8 mouse cellular contexts compared by ENCODE assay signal in genomic region chr2:119971837-119972536, GRCm38 (mm10). TPM values are rescaled to one million over a fixed set of nuclear protein-coding genes. Genes with fewer than 3 reads are reported as not detected.
DNase-seq lines count a peak whose midpoint lies in the region; ATAC-seq lines count a peak whose summit lies in the region.

No protein-coding gene starts in this region.

- WGBS in heart, embryonic 10.5 days = 3% methylated on average over 32 of the region's 32 CpGs
- WGBS in kidney, embryonic 15.5 days = 2% methylated on average over 32 of the region's 32 CpGs

- no peaks in the 10 kb centered on the region for H3K36me3 ChIP-seq in heart, embryonic 10.5 days
- H3K36me3 ChIP-seq in kidney, embryonic 15.5 days = 0 out of 2 replicates have a peak, but pooled peaks cover 5% of the 10 kb centered on the region

- peak overlapping the region; percentile 63 for H3K4me2 ChIP-seq in kidney, embryonic 15.5 days

- H3K9me3 ChIP-seq in heart, embryonic 10.5 days = no peaks in the 10 kb centered on the region
- H3K9me3 ChIP-seq in kidney, embryonic 15.5 days (replicated peaks) = no peaks in the 10 kb centered on the region

- peak overlapping the region; percentile 68 for H3K4me3 ChIP-seq in heart, embryonic 10.5 days
- peak overlapping the region; percentile 71 for H3K4me3 ChIP-seq in kidney, embryonic 15.5 days (replicated peaks)

- ATAC-seq in erythroblast, adult 5-6 weeks (replicated peaks; ENCODE audit: low FRiP score, poor library complexity, severe bottlenecking) = peak; percentile 98
- peak; percentile 99 for ATAC-seq in kidney, embryonic 15.5 days (replicated peaks; ENCODE audit: low FRiP score)
- ATAC-seq in monocyte, adult 5-6 weeks (replicated peaks; ENCODE audit: insufficient number of reproducible peaks, low FRiP score, low TSS enrichment, poor library complexity, severe bottlenecking) = peak; percentile 100

- peak overlapping the region; percentile 84 for H3K27ac ChIP-seq in heart, embryonic 10.5 days
- H3K27ac ChIP-seq in kidney, embryonic 15.5 days = peak overlapping the region; percentile 77

- DNase-seq in B cell, adult 2 months = peak; percentile 95 to 97
- DNase-seq in brain, adult 2 months (ENCODE audit: low read depth, low spot score) = peak; percentile 99
- DNase-seq in heart, embryonic 10.5 days (ENCODE audit: low spot score) = peak; percentile 98
- peak; percentile 96 for DNase-seq in liver
- peak; percentile 94 to 95 for DNase-seq in spleen, postnatal 4 days (ENCODE audit: low spot score in 2 of 2)

- no peaks in the 10 kb centered on the region for H3K27me3 ChIP-seq in heart, embryonic 10.5 days (ENCODE audit: insufficient read depth, poor library complexity, severe bottlenecking)
- no peaks in the 10 kb centered on the region for H3K27me3 ChIP-seq in kidney, embryonic 15.5 days

- peak overlapping the region; percentile 74 for H3K9ac ChIP-seq in kidney, embryonic 15.5 days

- H3K4me1 ChIP-seq in heart, embryonic 10.5 days = peaks cover 7% of the 10 kb centered on the region
- H3K4me1 ChIP-seq in kidney, embryonic 15.5 days = peaks cover 20% of the 10 kb centered on the region

RNA-seq across cellular contexts. Expression of gene Mapkbp1, which starts 0.5 kb away (rescaled TPM):
- 0.38 and 3.3 TPM in 2 replicates for total RNA-seq in erythroblast, adult 5-6 weeks (2015; ENCODE audit: low replicate concordance)
- total RNA-seq in erythroblast, adult 5-6 weeks (2017; ENCODE audit: low replicate concordance) = 2.0 and 3.5 TPM in 2 replicates
- polyA plus RNA-seq in heart, embryonic 10.5 days (2016; fragmentation: Nextera tagmentation; extraction: Ambion mirVana) = 1.8 and 2.8 TPM in 2 replicates
- polyA plus RNA-seq in kidney, embryonic 15.5 days (2015; fragmentation: Nextera tagmentation; extraction: Ambion mirVana) = 3.3 and 4.0 TPM in 2 replicates
- 2.7 to 7.1 TPM (median 3.2 TPM) in 3 replicates for total RNA-seq in monocyte, adult 5-6 weeks (2017)

RNA-seq across cellular contexts. Expression of gene Jmjd7, which starts 55.3 kb away (rescaled TPM):
- total RNA-seq in erythroblast, adult 5-6 weeks (2015; ENCODE audit: low replicate concordance) = 1.5 TPM in 1 of 2 replicates, not detected in the other
- 2.4 TPM in 1 of 2 replicates, not detected in the other for total RNA-seq in erythroblast, adult 5-6 weeks (2017; ENCODE audit: low replicate concordance)
- polyA plus RNA-seq in heart, embryonic 10.5 days (2016; fragmentation: Nextera tagmentation; extraction: Ambion mirVana) = 16.8 and 17.6 TPM in 2 replicates
- polyA plus RNA-seq in kidney, embryonic 15.5 days (2015; fragmentation: Nextera tagmentation; extraction: Ambion mirVana) = 19.4 and 21.9 TPM in 2 replicates
- total RNA-seq in monocyte, adult 5-6 weeks (2017) = 3.5 to 6.9 TPM (median 6.0 TPM) in 3 replicates

RNA-seq across cellular contexts. Expression of gene Gm28042, which starts 55.3 kb away (rescaled TPM):
- 0.96 TPM in 1 of 2 replicates, not detected in the other for total RNA-seq in erythroblast, adult 5-6 weeks (2015; ENCODE audit: low replicate concordance)
- total RNA-seq in erythroblast, adult 5-6 weeks (2017; ENCODE audit: low replicate concordance) = 2.0 TPM in 1 of 2 replicates, not detected in the other
- polyA plus RNA-seq in heart, embryonic 10.5 days (2016; fragmentation: Nextera tagmentation; extraction: Ambion mirVana) = 2.6 and 5.5 TPM in 2 replicates
- 2.9 and 3.3 TPM in 2 replicates for polyA plus RNA-seq in kidney, embryonic 15.5 days (2015; fragmentation: Nextera tagmentation; extraction: Ambion mirVana)
- 0.57 to 1.3 TPM in 2 of 3 replicates, not detected in the other for total RNA-seq in monocyte, adult 5-6 weeks (2017)

Comparison
In these comparisons a context has a peak if more than half of its experiments do, and no peak if none do; other contexts are left out.
1. Peak in every context shown above with its lines: DNase-seq, ATAC-seq, H3K4me3 ChIP-seq and H3K27ac ChIP-seq.